Mouse (Mus musculus): ENCODE measurements around the gene Ptprm.
"Not testable (repeated sequence)": the region's sequence is repeated elsewhere in the genome, so short reads cannot be mapped to it uniquely, and the experiment has no call there.

The Ptprm gene

GRCm38 (mm10) chr17:66879151-66879550 lies 475.1 kb downstream of the Ptprm start:
- DNase-seq (ENCODE audit: low spot score in 2 of 2): no peak

- no peak for DNase-seq (ENCODE audit: low spot score in 2 of 2)
These were observed 476.7 kb downstream of the Ptprm start for GRCm38 (mm10) chr17:66877582-66877981.

- DNase-seq (ENCODE audit: low spot score in 2 of 2): peak in 1 of 2 experiments; percentile 6
These were observed 479.4 kb downstream of the Ptprm start for GRCm38 (mm10) chr17:66874810-66875209.

- DNase-seq (ENCODE audit: low spot score in 2 of 2): no peak
These were observed 482.9 kb downstream of the Ptprm start for GRCm38 (mm10) chr17:66871396-66871795.

GRCm38 (mm10) chr17:66869581-66870002 lies 484.7 kb downstream of the Ptprm start:
- DNase-seq (ENCODE audit: low spot score in 2 of 2): peak; percentile 11 to 23

GRCm38 (mm10) chr17:66864441-66864840 lies 489.8 kb downstream of the Ptprm start:
- DNase-seq (ENCODE audit: low spot score in 2 of 2): no peak

GRCm38 (mm10) chr17:66861557-66861956 lies 492.7 kb downstream of the Ptprm start:
- DNase-seq (ENCODE audit: low spot score in 2 of 2): no peak

- no peak for DNase-seq (ENCODE audit: low spot score in 2 of 2)
These were observed 495.5 kb downstream of the Ptprm start for GRCm38 (mm10) chr17:66858757-66859156.

- no peak for DNase-seq (ENCODE audit: low spot score in 2 of 2)
These were observed 501.8 kb downstream of the Ptprm start for GRCm38 (mm10) chr17:66852496-66852895.

- not testable (repeated sequence) for DNase-seq (ENCODE audit: low spot score in 2 of 2)
These were observed 507.2 kb downstream of the Ptprm start for GRCm38 (mm10) chr17:66847011-66847410.

- DNase-seq (ENCODE audit: low spot score in 2 of 2): no peak
These were observed 531.9 kb downstream of the Ptprm start for GRCm38 (mm10) chr17:66822347-66822746.

GRCm38 (mm10) chr17:66817380-66817779 lies 536.9 kb downstream of the Ptprm start:
- no peak for DNase-seq (ENCODE audit: low spot score in 2 of 2)

GRCm38 (mm10) chr17:66815921-66816320 lies 538.3 kb downstream of the Ptprm start:
- DNase-seq (ENCODE audit: low spot score in 2 of 2): no peak

- no peak for DNase-seq (ENCODE audit: low spot score in 2 of 2)
These were observed 540.5 kb downstream of the Ptprm start for GRCm38 (mm10) chr17:66813786-66814185.

- DNase-seq (ENCODE audit: low spot score in 2 of 2): no peak
These were observed 540.9 kb downstream of the Ptprm start for GRCm38 (mm10) chr17:66813346-66813745.

- DNase-seq (ENCODE audit: low spot score in 2 of 2): no peak
These were observed 544.5 kb downstream of the Ptprm start for GRCm38 (mm10) chr17:66809786-66810185.

- no peak for DNase-seq (ENCODE audit: low spot score in 2 of 2)
These were observed 546.1 kb downstream of the Ptprm start for GRCm38 (mm10) chr17:66808186-66808585.

GRCm38 (mm10) chr17:66801831-66802687 lies 552.2 kb downstream of the Ptprm start:
- no peak for DNase-seq (ENCODE audit: low spot score in 2 of 2)

- DNase-seq (ENCODE audit: low spot score in 2 of 2): no peak
These were observed 554.0 kb downstream of the Ptprm start for GRCm38 (mm10) chr17:66800231-66800630.

- DNase-seq (ENCODE audit: low spot score in 2 of 2): no peak
These were observed 568.1 kb downstream of the Ptprm start for GRCm38 (mm10) chr17:66786166-66786565.

GRCm38 (mm10) chr17:66785586-66785985 lies 568.7 kb downstream of the Ptprm start:
- no peak for DNase-seq (ENCODE audit: low spot score in 2 of 2)

- no peak for DNase-seq (ENCODE audit: low spot score in 2 of 2)
These were observed 570.7 kb downstream of the Ptprm start for GRCm38 (mm10) chr17:66783601-66784000.

GRCm38 (mm10) chr17:66783075-66783492 lies 571.2 kb downstream of the Ptprm start:
- DNase-seq (ENCODE audit: low spot score in 2 of 2): no peak
